Mouse (Mus musculus): ENCODE measurements around the gene Rnf113a2.

Gene Rnf113a2

GRCm38 (mm10) chr12:84407874-84408818 lies 8.8 kb upstream of the Rnf113a2 start:
- no peak for DNase-seq (ENCODE audit: extremely low spot score, low read depth, low spot score)

- peak; percentile 46 for DNase-seq (ENCODE audit: extremely low spot score, low read depth, low spot score)
These were observed 8.0 kb upstream of the Rnf113a2 start, which contains the start of the genes Entpd5 and Bbof1 for GRCm38 (mm10) chr12:84408819-84409507. Gene Entpd5 (minus strand): TSS chr12:84409029. Gene Bbof1 (plus strand): TSS chr12:84409071.

DNA sequence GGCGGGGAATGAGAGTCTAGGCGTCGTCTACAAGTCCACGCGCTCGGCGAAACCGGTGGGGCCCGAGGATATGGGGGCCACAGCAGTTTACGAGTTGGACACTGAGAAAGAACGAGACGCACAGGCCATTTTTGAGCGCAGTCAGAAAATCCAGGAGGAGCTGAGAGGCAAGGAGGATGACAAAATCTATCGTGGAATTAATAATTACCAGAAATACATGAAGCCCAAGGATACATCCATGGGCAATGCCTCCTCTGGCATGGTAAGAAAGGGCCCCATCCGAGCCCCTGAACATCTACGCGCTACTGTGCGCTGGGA lies 568 bp downstream of the Rnf113a2 start:
- no peak for DNase-seq (ENCODE audit: extremely low spot score, low read depth, low spot score)

DNA sequence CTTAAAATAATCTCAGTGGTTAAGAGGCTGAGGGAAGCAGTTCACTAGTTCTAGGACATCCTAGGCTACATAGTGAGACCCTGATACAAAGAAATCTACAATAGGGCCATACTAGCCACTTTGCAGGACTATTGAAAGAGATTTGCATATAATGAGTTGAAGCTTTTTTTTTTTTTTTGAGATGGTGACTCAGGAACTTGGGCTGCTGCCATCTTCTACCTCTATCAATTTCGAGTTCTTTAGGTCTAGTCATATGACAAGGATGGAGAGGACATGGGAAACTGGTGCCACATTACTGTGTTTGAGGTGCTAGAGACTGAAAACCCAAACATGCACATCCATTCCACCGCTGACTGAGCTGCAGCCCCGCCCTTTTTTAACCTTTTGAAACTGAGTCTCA lies 7.0 kb downstream of the Rnf113a2 start:
- no peak for DNase-seq (ENCODE audit: extremely low spot score, low read depth, low spot score)

DNA sequence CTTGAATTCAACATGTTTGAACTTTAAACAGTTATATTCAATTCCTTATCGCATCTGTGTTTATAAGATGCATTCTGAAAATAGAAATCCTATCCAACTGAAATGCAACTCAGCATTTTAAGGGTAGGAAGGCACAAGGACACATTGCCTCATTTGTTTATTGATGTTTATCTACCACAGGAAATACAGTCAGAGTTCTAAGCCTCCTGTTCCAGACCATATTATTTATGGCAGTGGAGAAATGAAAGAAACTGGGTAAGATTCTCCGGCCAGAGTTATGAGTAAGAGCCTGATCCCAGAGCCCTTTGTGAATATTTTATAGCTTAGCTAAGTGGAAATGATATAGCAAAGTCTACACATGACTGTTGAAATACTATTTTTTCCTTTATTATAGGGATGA lies 12.8 kb downstream of the Rnf113a2 start:
- no peak for DNase-seq (ENCODE audit: extremely low spot score, low read depth, low spot score)

GRCm38 (mm10) chr12:84438697-84439096 lies 21.7 kb downstream of the Rnf113a2 start:
- no peak for DNase-seq (ENCODE audit: extremely low spot score, low read depth, low spot score)

GRCm38 (mm10) chr12:84442526-84442925 lies 25.5 kb downstream of the Rnf113a2 start:
- no peak for DNase-seq (ENCODE audit: extremely low spot score, low read depth, low spot score)

DNA sequence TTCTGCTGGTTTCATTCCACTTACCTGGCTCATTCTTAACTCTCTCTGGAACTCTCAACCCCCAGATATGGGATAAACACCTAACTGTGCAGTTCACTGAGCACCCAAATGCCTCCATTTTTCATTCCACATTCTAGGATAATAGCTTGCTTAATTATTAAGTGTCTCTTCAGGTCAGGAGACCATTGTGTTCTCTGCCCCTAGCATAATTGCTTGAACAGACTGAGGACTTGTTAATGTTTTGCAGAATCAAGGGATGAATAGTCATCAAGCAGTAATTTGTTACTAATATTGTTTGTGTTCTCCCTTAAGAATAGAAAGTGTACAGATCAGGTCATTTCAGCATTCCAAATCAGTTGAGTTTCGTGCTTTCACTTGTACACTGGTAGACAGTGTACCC lies 30.4 kb downstream of the Rnf113a2 start:
- DNase-seq (ENCODE audit: extremely low spot score, low read depth, low spot score), result no peak

DNA sequence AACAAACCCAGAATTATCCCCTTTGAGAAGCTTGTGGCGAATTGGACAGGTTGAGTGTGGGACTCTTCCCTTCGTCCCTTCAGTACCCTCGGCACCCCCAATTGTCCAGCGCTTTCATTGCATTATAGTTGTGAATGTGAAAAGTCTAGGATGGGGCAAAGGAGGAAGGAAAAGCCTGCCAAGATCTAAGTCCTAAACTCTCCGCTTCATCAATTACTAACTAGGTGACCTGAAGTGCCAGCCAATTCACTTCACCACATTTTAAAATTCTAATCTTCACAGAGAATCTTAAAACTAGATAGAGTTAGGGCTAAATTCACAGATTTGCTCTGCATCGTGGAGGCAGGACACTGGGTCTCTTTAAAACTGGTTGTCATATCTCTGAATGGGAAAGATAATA lies 31.2 kb downstream of the Rnf113a2 start:
- DNase-seq (ENCODE audit: extremely low spot score, low read depth, low spot score), result no peak

GRCm38 (mm10) chr12:84449887-84450286 lies 32.9 kb downstream of the Rnf113a2 start:
- no peak for DNase-seq (ENCODE audit: extremely low spot score, low read depth, low spot score)

GRCm38 (mm10) chr12:84450351-84450717 lies 33.3 kb downstream of the Rnf113a2 start:
- no peak for DNase-seq (ENCODE audit: extremely low spot score, low read depth, low spot score)

DNA sequence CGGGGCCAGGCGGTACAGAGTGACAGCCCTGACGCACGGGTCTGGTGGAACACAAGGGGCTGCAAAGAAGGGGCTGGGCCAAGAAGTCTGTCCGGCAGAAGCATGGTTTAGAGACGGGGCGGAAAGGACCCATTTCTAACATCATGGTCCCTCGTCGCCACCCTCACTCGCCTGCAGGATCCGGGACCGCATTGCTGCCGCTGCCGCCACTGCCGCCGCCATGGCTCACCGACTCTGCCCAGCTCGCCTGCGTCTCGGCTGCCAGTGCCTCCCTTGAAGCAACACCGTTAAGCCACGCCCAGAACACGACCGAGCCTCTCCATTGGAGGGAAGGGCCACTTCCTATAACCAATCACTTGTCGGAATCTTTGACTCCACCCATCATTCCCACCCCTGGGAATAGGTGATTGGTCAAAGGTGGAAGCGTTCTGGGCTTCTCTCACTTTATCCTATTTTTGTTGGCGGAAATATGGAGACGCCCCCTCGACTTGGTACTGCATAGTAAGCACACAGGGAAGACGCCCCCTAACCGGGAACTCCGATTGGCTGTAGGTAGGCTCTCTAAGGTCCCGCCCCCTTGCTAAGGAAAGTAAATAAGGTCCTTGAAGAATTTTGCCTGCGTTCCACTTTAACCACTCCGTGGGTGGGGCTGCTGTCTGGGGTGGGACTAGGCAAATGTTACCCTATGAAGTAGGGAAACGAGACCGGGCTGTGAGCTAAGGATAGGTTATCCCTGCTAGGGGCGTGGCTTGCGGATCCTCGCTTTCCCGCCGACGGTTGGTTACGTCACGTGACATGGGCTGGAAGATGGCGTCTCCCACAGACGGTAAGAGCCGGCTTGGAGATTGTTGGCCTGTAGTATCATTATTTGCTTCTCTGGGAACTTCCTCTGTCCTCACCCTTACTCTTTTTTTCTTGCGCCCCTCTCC lies 34.0 kb downstream of the Rnf113a2 start, which contains the start of the genes Aldh6a1 and Lin52:
Aldh6a1 (minus strand) TSS at position 287 of the 929 bp plus-strand sequence.
Lin52 (plus strand) TSS at position 705 of the 929 bp plus-strand sequence.
- peak; percentile 100 for DNase-seq (ENCODE audit: extremely low spot score, low read depth, low spot score)

- DNase-seq (ENCODE audit: extremely low spot score, low read depth, low spot score), result no peak
These were observed 34.8 kb downstream of the Rnf113a2 start for GRCm38 (mm10) chr12:84451801-84452200.

- DNase-seq (ENCODE audit: extremely low spot score, low read depth, low spot score), result no peak
These were observed 39.9 kb downstream of the Rnf113a2 start for GRCm38 (mm10) chr12:84456911-84457310.

DNA sequence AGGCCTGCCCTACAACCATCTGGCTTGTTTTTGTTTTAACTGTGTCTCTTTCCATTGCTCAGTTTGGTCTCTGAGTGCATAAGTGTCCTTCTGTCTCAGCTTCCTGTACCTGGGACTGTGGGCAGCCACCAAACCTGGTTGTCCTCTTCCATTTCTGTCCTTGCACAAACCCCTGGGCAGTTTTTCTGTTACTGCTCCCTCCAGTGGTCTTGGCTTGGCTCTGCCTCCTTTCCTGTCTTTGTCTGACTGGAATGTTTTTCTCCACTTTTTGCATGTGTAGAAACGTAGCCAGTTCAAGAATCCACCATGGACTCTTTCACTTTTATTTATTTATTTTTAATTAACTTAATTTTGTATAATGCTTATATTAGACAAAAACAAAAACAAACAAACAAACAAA lies 42.8 kb downstream of the Rnf113a2 start:
- no peak for DNase-seq (ENCODE audit: extremely low spot score, low read depth, low spot score)

GRCm38 (mm10) chr12:84461416-84461815 lies 44.4 kb downstream of the Rnf113a2 start:
- DNase-seq (ENCODE audit: extremely low spot score, low read depth, low spot score), result no peak

DNA sequence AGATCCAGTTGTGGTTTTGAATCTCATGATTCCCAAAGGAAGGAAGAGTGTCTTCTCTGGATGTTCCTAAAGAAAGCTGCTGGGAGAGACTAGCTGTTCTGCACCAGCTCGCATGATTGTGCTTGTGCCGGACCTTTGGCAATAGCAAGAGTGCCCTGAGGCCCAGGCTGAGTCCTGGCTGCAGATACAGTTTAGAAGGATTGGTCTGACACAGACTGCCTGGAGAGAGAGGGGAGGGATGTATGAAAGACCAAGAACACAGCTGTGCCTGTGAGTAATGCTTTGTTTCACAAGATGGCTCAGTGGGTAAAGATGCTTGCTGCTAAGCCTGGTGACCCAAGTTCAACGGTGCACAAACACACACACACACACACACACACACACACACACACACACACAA lies 45.9 kb downstream of the Rnf113a2 start:
- DNase-seq (ENCODE audit: extremely low spot score, low read depth, low spot score), result no peak

All from hindlimb bud, embryonic 11.5 days (tissue).